Mouse (Mus musculus): ENCODE measurements around the gene Adrm1. TPM values are rescaled to one million over a fixed set of nuclear protein-coding genes. Genes with fewer than 3 reads are reported as not detected.

Adrm1 gene
- total and polyA plus RNA-seq, 3 experiments = 116 to 148 (median 127) TPM

GRCm38 (mm10) chr2:180197323-180198037 lies 26.2 kb downstream of the Adrm1 start:
- in situ Hi-C loops (cut with MboI; ENCODE audit: low pct_ligation_motif_present, low pct_unique_long_range_greater_than_20kb, low sequenced_read_pairs) = no loop called here
- Histone ChIP-seq H3K36me3 (replicated peaks in 1 of 2; ENCODE audit: control insufficient read depth in 1 of 2, insufficient read depth in 1 of 2, low read length in 1 of 2) (no peaks in the 10 kb centered on the region), H3K9ac (ENCODE audit: insufficient read depth, low read depth) (no peak overlapping the region)

GRCm38 (mm10) chr2:180198782-180199181 lies 27.5 kb downstream of the Adrm1 start:
- H3K9me3 ChIP-seq (replicated peaks; ENCODE audit: low read length) = no peaks in the 10 kb centered on the region
- H3K4me3 ChIP-seq (replicated peaks in 1 of 3; ENCODE audit: low read depth in 2 of 3, low read length in 2 of 3, poor library complexity in 1 of 3) = no peak overlapping the region
- in situ Hi-C loops (cut with MboI; ENCODE audit: low pct_ligation_motif_present, low pct_unique_long_range_greater_than_20kb, low sequenced_read_pairs) = no loop called here
- dilution Hi-C loops (cut with MboI; ENCODE audit: extremely low pct_ligation_motif_present, extremely low pct_unique_long_range_greater_than_20kb, low sequenced_read_pairs) = no loop called here
- no peak overlapping the region for H3K27ac ChIP-seq (ENCODE audit: insufficient read depth, low read depth)
- H3K36me3 ChIP-seq (replicated peaks in 1 of 2; ENCODE audit: control insufficient read depth in 1 of 2, insufficient read depth in 1 of 2, low read length in 1 of 2) = no peaks in the 10 kb centered on the region
- no peak for DNase-seq (ENCODE audit: extremely low read depth)
- H3K4me1 ChIP-seq (ENCODE audit: control insufficient read depth in 1 of 2, insufficient read depth in 2 of 2) = peaks cover 12 to 17% of the 10 kb centered on the region in 2 experiments
- H3K27me3 ChIP-seq (replicated peaks) = peaks cover 76% of the 10 kb centered on the region
- no peaks in the 10 kb centered on the region for H3K79me2 ChIP-seq (replicated peaks; ENCODE audit: control insufficient read depth, extremely low read depth, insufficient read depth, poor library complexity, severe bottlenecking)
- H3K9ac ChIP-seq (ENCODE audit: insufficient read depth, low read depth) = no peak overlapping the region
- TF ChIP-seq ZNF384 (IDR thresholded peaks at IDR 0.05; ENCODE audit: low read depth, low read length) (no peak), GABPA (IDR thresholded peaks at IDR 0.05; ENCODE audit: insufficient replicate concordance, low read depth, low read length) (no peak), JUND (conservative IDR thresholded peaks at IDR 0.05; ENCODE audit: low read depth, low read length) (no peak), UBTF (IDR thresholded peaks at IDR 0.05; ENCODE audit: low read depth, low read length) (no peak), ETS1 (conservative IDR thresholded peaks at IDR 0.05; ENCODE audit: low read depth, low read length) (no peak)
- no peak overlapping the region for H3K4me2 ChIP-seq (ENCODE audit: insufficient read depth, low read depth, poor library complexity, severe bottlenecking)

More at GRCm38 (mm10) chr2:180197323-180198037, 26.2 kb downstream of the Adrm1 start:
- Histone ChIP-seq H3K4me1 (ENCODE audit: control insufficient read depth in 1 of 2, insufficient read depth in 2 of 2) (peaks cover 6 to 8% of the 10 kb centered on the region in 2 experiments), H3K4me2 (ENCODE audit: insufficient read depth, low read depth, poor library complexity, severe bottlenecking) (no peak overlapping the region), H3K27ac (ENCODE audit: insufficient read depth, low read depth) (no peak overlapping the region), H3K9me3 (replicated peaks; ENCODE audit: low read length) (no peaks in the 10 kb centered on the region), H3K4me3 (replicated peaks in 1 of 3; ENCODE audit: low read depth in 2 of 3, low read length in 2 of 3, poor library complexity in 1 of 3) (no peak overlapping the region), H3K79me2 (replicated peaks; ENCODE audit: control insufficient read depth, extremely low read depth, insufficient read depth, poor library complexity, severe bottlenecking) (no peaks in the 10 kb centered on the region), H3K27me3 (replicated peaks) (peaks cover 73% of the 10 kb centered on the region)
- no peak for DNase-seq (ENCODE audit: extremely low read depth)
- TF ChIP-seq RCOR1 (conservative IDR thresholded peaks at IDR 0.05; ENCODE audit: low read depth, low read length) (no peak), MYC (IDR thresholded peaks at IDR 0.05; ENCODE audit: low read depth, low read length) (no peak), MAX (IDR thresholded peaks at IDR 0.05; ENCODE audit: low read length) (no peak), ELF1 (IDR thresholded peaks at IDR 0.05; ENCODE audit: low read depth, low read length) (no peak), USF2 (conservative IDR thresholded peaks at IDR 0.05; ENCODE audit: low read depth, low read length) (no peak), MXI1 (IDR thresholded peaks at IDR 0.05; ENCODE audit: low read depth, low read length) (no peak), MEF2A (IDR thresholded peaks at IDR 0.05; ENCODE audit: borderline replicate concordance, low read depth, low read length) (no peak), EP300 (IDR thresholded peaks at IDR 0.05; ENCODE audit: low read length) (no peak), ZMIZ1 (IDR thresholded peaks at IDR 0.05; ENCODE audit: low read depth, low read length) (no peak), KAT2A (IDR thresholded peaks at IDR 0.05; ENCODE audit: insufficient replicate concordance, low read length) (no peak), SIN3A (IDR thresholded peaks at IDR 0.05; ENCODE audit: low read length) (no peak), ETS1 (conservative IDR thresholded peaks at IDR 0.05; ENCODE audit: low read depth, low read length) (no peak), MAFK (IDR thresholded peaks at IDR 0.05; ENCODE audit: insufficient replicate concordance, low read length) (no peak), USF1 (IDR thresholded peaks at IDR 0.05; ENCODE audit: low read depth, low read length) (no peak), SMC3 (IDR thresholded peaks at IDR 0.05; ENCODE audit: low read depth, low read length) (no peak), TCF12 (IDR thresholded peaks at IDR 0.05; ENCODE audit: low read depth, low read length) (no peak), CHD1 (IDR thresholded peaks at IDR 0.05; ENCODE audit: low read depth, low read length) (no peak), JUND (conservative IDR thresholded peaks at IDR 0.05; ENCODE audit: low read depth, low read length) (no peak), HCFC1 (IDR thresholded peaks at IDR 0.05; ENCODE audit: low read depth, low read length) (no peak), POLR2AphosphoS2 (IDR thresholded peaks at IDR 0.05; ENCODE audit: low read depth, low read length) (no peak)
- dilution Hi-C loops (cut with MboI; ENCODE audit: extremely low pct_ligation_motif_present, extremely low pct_unique_long_range_greater_than_20kb, low sequenced_read_pairs) = no loop called here
